Mouse (Mus musculus): ENCODE data around the gene Bbc3.

GRCm38 (mm10) chr7:16308555-16309317 lies 543 bp downstream of the Bbc3 start:
- TF ChIP-seq POLR2A (IDR thresholded peaks at IDR 0.05; ENCODE audit: low read depth, low read length) (no peak), CTCF (IDR thresholded peaks at IDR 0.05; ENCODE audit: extremely low read depth, insufficient read length, insufficient replicate concordance, low read depth, low read length) (no peak)

All from small intestine, adult 2 months (tissue).